Mouse (Mus musculus): ENCODE data around the gene Edar. TPM values are rescaled to one million over a fixed set of nuclear protein-coding genes. Genes with fewer than 3 reads are reported as not detected.

The Edar gene
- total RNA-seq, 2 experiments from 2014 or later: 0.13 to 0.15 TPM

DNA sequence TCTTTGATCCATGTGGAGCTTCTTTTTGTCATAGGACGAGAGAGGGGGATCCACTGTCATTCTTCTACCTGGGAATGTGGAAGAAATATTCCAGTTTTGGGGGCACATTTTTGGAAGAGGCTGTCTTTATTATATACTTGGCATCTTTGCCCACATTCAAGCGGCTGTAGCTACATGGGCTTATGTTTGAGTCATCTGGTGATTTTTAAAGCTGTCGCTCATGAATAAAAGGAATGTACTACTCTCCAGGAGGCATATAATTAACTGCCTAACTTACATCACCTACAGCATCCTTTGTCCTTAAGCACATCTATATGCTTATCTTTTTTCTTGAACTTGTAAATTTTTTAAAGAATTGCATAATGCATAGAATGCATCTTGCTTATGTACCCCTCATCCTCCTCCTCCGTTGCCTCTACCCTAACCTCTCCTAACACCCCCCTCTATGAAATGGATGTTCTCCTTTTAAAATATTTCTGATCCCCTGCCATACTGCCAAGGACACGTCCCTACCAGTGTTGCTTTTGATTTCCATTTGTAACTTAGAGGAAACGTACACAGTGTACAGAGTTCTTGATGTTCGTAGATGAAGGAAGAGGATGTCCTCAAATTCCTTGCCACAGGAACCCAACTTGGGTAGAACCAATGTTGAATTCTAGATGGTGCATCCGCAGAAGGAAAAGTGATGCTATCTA lies 120.6 kb downstream of the Edar start:
- no peak overlapping the region for H3K4me3 ChIP-seq
- DNase-seq (ENCODE audit: low spot score in 2 of 2): no peak
- H3K27ac ChIP-seq: no peak overlapping the region
- TF ChIP-seq CTCF (conservative IDR thresholded peaks at IDR 0.05): no peak

Other genes starting within 250 kb of the Edar start
- 10 to 100 TPM; 78.2 to 81.5 TPM for gene Ranbp2, start 228.7 kb downstream of the Edar start, total RNA-seq (2021)
- 1 to 10 TPM; 4.2 to 5.1 TPM for gene Ccdc138, start 177.7 kb downstream of the Edar start, total RNA-seq (2021)
- gene Gm17542, start 42.6 kb upstream of the Edar start, total RNA-seq (2021): not detected
- gene Sh3rf3, start 137.7 kb upstream of the Edar start, total RNA-seq (2021): 10 to 100 TPM; 33.4 to 34.5 TPM